Mouse (Mus musculus) olfactory bulb, adult 2 months (tissue): ENCODE data around the gene Sp100.

Experiments used
- CTCF ChIP-seq: fragments of 200-500 bp; IDR thresholded peaks from 2 replicates; pipeline ENCODE4 v1.5.1; 2012; ENCODE audit warnings: low read depth, mild to moderate bottlenecking, low read length, moderate library complexity; ENCODE audit not compliant: insufficient read depth
- POLR2A ChIP-seq: fragments of 200-500 bp; IDR thresholded peaks from 2 replicates; pipeline ENCODE4 v1.6.1; 2012; ENCODE audit warnings: mild to moderate bottlenecking, low read depth, low read length, moderate library complexity; ENCODE audit not compliant: insufficient read depth

- TF ChIP-seq POLR2A: no peak
- no peak for TF ChIP-seq CTCF
Observed at GRCm38 (mm10) chr1:85749829-85750228, 100.0 kb downstream of the Sp100 start.
